Mouse (Mus musculus) ES-Bruce4 (cell line): ENCODE results near the gene Traf1.

Experiments used
- CTCF ChIP-seq: IDR thresholded peaks from one replicate; pipeline ENCODE4 v1.8.1; 2011; ENCODE audit warnings: low read depth, low read length
- EP300 ChIP-seq: IDR thresholded peaks from 2 replicates; pipeline ENCODE4 v1.6.1; 2011; ENCODE audit warnings: low read depth, low read length; ENCODE audit not compliant: insufficient read depth
- POLR2A ChIP-seq: IDR thresholded peaks from one replicate; pipeline ENCODE4 v1.8.1; 2011; ENCODE audit warnings: low read length; ENCODE audit not compliant: insufficient read depth

DNA sequence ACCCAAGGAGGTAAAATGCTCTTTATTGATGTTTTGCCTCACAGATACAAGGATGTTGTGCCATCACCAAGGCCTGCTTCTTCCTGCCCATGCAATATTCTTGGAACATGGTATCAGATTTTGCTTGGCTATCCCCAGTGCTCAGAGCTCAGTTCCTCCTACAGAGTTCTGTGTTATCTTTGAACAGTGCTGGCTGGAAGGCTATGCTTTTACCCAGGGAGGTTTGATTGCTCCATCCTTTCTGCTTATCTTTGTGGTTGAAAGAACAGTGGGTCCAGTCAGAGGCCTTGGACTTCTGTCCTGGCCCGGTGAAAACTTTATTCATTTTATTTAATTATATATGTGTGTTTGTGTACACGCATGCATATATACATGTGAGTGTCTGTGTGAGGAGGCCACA, 16.7 kb upstream of the Traf1 start:
- TF ChIP-seq POLR2A (no peak), CTCF (no peak), EP300 (no peak)
